Mouse (Mus musculus) CH12.LX (cell line): Measurements from ENCODE around the gene Wdr37. TPM values are rescaled to one million over a fixed set of nuclear protein-coding genes. Genes with fewer than 3 reads are reported as not detected.

Experiments used
- DNase-seq: peaks from one replicate; pipeline ENCODE4 v3.0.0-alpha.2; 2013; ENCODE audit errors: extremely low read depth
- H3K27ac ChIP-seq: 2 replicates; pipeline ENCODE4 v1.5.1; 2012; ENCODE audit warnings: low read depth, mild to moderate bottlenecking, control low read depth, moderate library complexity; ENCODE audit not compliant: insufficient read depth
- H3K27me3 ChIP-seq: replicated peaks from 2 replicates; pipeline ENCODE3; 2012; ENCODE audit warnings: inconsistent platforms
- H3K36me3 ChIP-seq, 2 experiments: replicated peaks in 1 of 2; 2 replicates each; pipeline versions ENCODE3 to v1.6.1; 2012; ENCODE audit warnings: inconsistent platforms in 1 of 2, low read length in 1 of 2, mild to moderate bottlenecking in 1 of 2, mixed read lengths in 1 of 2, moderate library complexity in 1 of 2; ENCODE audit not compliant: control insufficient read depth in 1 of 2, insufficient read depth in 1 of 2
- H3K4me1 ChIP-seq, 2 experiments: 2 replicates each; pipeline ENCODE4 v1.6.1; 2012; ENCODE audit warnings: inconsistent platforms in 1 of 2, moderate library complexity in 1 of 2; ENCODE audit not compliant: insufficient read depth in 2 of 2, control insufficient read depth in 1 of 2
- H3K4me2 ChIP-seq: 2 replicates; pipeline ENCODE4 v1.6.1; 2012; ENCODE audit warnings: low read depth, mild to moderate bottlenecking, control low read depth; ENCODE audit not compliant: poor library complexity, insufficient read depth, severe bottlenecking
- H3K4me3 ChIP-seq, 3 experiments: fragments of 150-350 bp in 1 of 3; sonication (generic) in 1 of 3; replicated peaks in 1 of 3; 2 replicates each; pipeline versions ENCODE3 to v1.5.1; 2011 to 2012; ENCODE audit warnings: low read depth in 2 of 3, low read length in 2 of 3, mild to moderate bottlenecking in 2 of 3, moderate library complexity in 2 of 3, control low read depth in 1 of 3, improper control_type of control experiment in 1 of 3, inconsistent platforms in 1 of 3, mixed read lengths in 1 of 3; ENCODE audit not compliant: poor library complexity in 1 of 3
- H3K79me2 ChIP-seq: replicated peaks from 2 replicates; pipeline ENCODE4 v1.6.1; 2012; ENCODE audit warnings: mild to moderate bottlenecking, moderate library complexity; ENCODE audit not compliant: control insufficient read depth, poor library complexity, insufficient read depth, severe bottlenecking; ENCODE audit errors: extremely low read depth
- H3K9ac ChIP-seq: 2 replicates; pipeline ENCODE4 v1.6.1; 2012; ENCODE audit warnings: low read depth, mild to moderate bottlenecking, control low read depth, moderate library complexity; ENCODE audit not compliant: insufficient read depth
- H3K9me3 ChIP-seq: replicated peaks from 2 replicates; pipeline ENCODE3; 2012; ENCODE audit warnings: low read length, inconsistent platforms, mixed read lengths
- BHLHE40 ChIP-seq: IDR thresholded peaks from 2 replicates; pipeline ENCODE4 v1.6.1; 2011; ENCODE audit warnings: mild to moderate bottlenecking, low read depth, low read length, improper control_type of control experiment
- CHD2 ChIP-seq: IDR thresholded peaks from 2 replicates; pipeline ENCODE4 v1.6.1; 2011; ENCODE audit warnings: low read length, improper control_type of control experiment
- E2F4 ChIP-seq: IDR thresholded peaks from 2 replicates; pipeline ENCODE4 v1.6.1; 2011; ENCODE audit warnings: low read depth, low read length, improper control_type of control experiment; ENCODE audit not compliant: insufficient replicate concordance
- EP300 ChIP-seq: IDR thresholded peaks from 2 replicates; pipeline ENCODE4 v1.6.1; 2011; ENCODE audit warnings: low read length, improper control_type of control experiment
- ETS1 ChIP-seq: conservative IDR thresholded peaks from 2 replicates; pipeline ENCODE4 v1.6.1; 2012; ENCODE audit warnings: low read depth, mild to moderate bottlenecking, inconsistent platforms, low read length, improper control_type of control experiment, moderate library complexity
- GABPA ChIP-seq: IDR thresholded peaks from 2 replicates; pipeline ENCODE4 v1.6.1; 2012; ENCODE audit warnings: low read depth, low read length, improper control_type of control experiment, inconsistent platforms; ENCODE audit not compliant: insufficient replicate concordance
- HCFC1 ChIP-seq: IDR thresholded peaks from 2 replicates; pipeline ENCODE4 v1.6.1; 2012; ENCODE audit warnings: low read depth, mild to moderate bottlenecking, inconsistent platforms, low read length, improper control_type of control experiment
- JUN ChIP-seq: IDR thresholded peaks from 2 replicates; pipeline ENCODE4 v1.6.1; 2011; ENCODE audit warnings: low read depth, mild to moderate bottlenecking, low read length, improper control_type of control experiment, moderate library complexity; ENCODE audit not compliant: insufficient read depth
- JUND ChIP-seq: conservative IDR thresholded peaks from 2 replicates; pipeline ENCODE4 v1.6.1; 2011; ENCODE audit warnings: low read depth, low read length, improper control_type of control experiment
- KAT2A ChIP-seq: IDR thresholded peaks from 2 replicates; pipeline ENCODE4 v1.6.1; 2012; ENCODE audit warnings: low read length, improper control_type of control experiment, inconsistent platforms; ENCODE audit not compliant: insufficient replicate concordance
- MAFK ChIP-seq: IDR thresholded peaks from 2 replicates; pipeline ENCODE4 v1.6.1; 2011; ENCODE audit warnings: low read length, improper control_type of control experiment; ENCODE audit not compliant: insufficient replicate concordance
- MAX ChIP-seq: IDR thresholded peaks from 2 replicates; pipeline ENCODE4 v1.6.1; 2011; ENCODE audit warnings: low read length, improper control_type of control experiment
- NELFE ChIP-seq: IDR thresholded peaks from 2 replicates; pipeline ENCODE4 v1.6.1; 2011; ENCODE audit warnings: low read depth, low read length, improper control_type of control experiment
- PAX5 ChIP-seq: IDR thresholded peaks from 2 replicates; pipeline ENCODE4 v1.6.1; 2012; ENCODE audit warnings: low read length, inconsistent platforms, mixed read lengths
- POLR2A ChIP-seq: IDR thresholded peaks from 2 replicates; pipeline ENCODE4 v1.6.1; 2011; ENCODE audit warnings: low read depth, mild to moderate bottlenecking, improper control_type of control experiment, low read length
- RAD21 ChIP-seq: IDR thresholded peaks from 2 replicates; pipeline ENCODE4 v1.6.1; 2011; ENCODE audit warnings: low read depth, mild to moderate bottlenecking, low read length, improper control_type of control experiment, moderate library complexity
- RCOR1 ChIP-seq: conservative IDR thresholded peaks from 2 replicates; pipeline ENCODE4 v1.6.1; 2012; ENCODE audit warnings: low read depth, mild to moderate bottlenecking, inconsistent platforms, low read length, improper control_type of control experiment
- SMC3 ChIP-seq: IDR thresholded peaks from 2 replicates; pipeline ENCODE4 v1.6.1; 2011; ENCODE audit warnings: low read depth, low read length, improper control_type of control experiment
- TCF12 ChIP-seq: IDR thresholded peaks from 2 replicates; pipeline ENCODE4 v1.6.1; 2014; ENCODE audit warnings: low read depth, mild to moderate bottlenecking, inconsistent platforms, low read length, improper control_type of control experiment
- USF1 ChIP-seq: IDR thresholded peaks from 2 replicates; pipeline ENCODE4 v1.6.1; 2014; ENCODE audit warnings: low read depth, mild to moderate bottlenecking, inconsistent platforms, low read length, improper control_type of control experiment
- USF2 ChIP-seq: conservative IDR thresholded peaks from 2 replicates; pipeline ENCODE4 v1.6.1; 2011; ENCODE audit warnings: low read depth, low read length, improper control_type of control experiment
- ZKSCAN1 ChIP-seq: IDR thresholded peaks from 2 replicates; pipeline ENCODE4 v1.6.1; 2012; ENCODE audit warnings: low read depth, inconsistent platforms, low read length, improper control_type of control experiment, borderline replicate concordance
- ZMIZ1 ChIP-seq: IDR thresholded peaks from 2 replicates; pipeline ENCODE4 v1.6.1; 2012; ENCODE audit warnings: low read depth, mild to moderate bottlenecking, inconsistent platforms, low read length, improper control_type of control experiment
- ZNF384 ChIP-seq: IDR thresholded peaks from 2 replicates; pipeline ENCODE4 v1.6.1; 2012; ENCODE audit warnings: low read depth, low read length, improper control_type of control experiment, inconsistent platforms
- dilution Hi-C: fragments of 300-500 bp; cut with MboI; formaldehyde crosslinking; loops from 2 replicates; pipeline ENCODE4 v1.14.3; 2020; ENCODE audit warnings: low sequenced_read_pairs; ENCODE audit not compliant: extremely low pct_unique_long_range_greater_than_20kb, extremely low pct_ligation_motif_present
- in situ Hi-C: fragments of 300-500 bp; cut with MboI; formaldehyde crosslinking; loops from 3 replicates; pipeline ENCODE4 v1.14.3; 2019; ENCODE audit warnings: low sequenced_read_pairs, low pct_ligation_motif_present, low pct_unique_long_range_greater_than_20kb, mixed read lengths
- polyA plus RNA-seq: library from polyadenylated mRNA; unstranded; fragments of >175 nt; gene quantifications from 2 replicates; pipeline ENCODE4 v1.2.1, GENCODE M21; 2012; ENCODE audit warnings: low read depth; ENCODE audit not compliant: insufficient read length
- total RNA-seq, 2 experiments: library from RNA; depleted of rRNA; stranded (reverse); fragments of 300-350 nt in 1 of 2; fragments of >200 nt in 1 of 2; gene quantifications; 2 replicates each; pipeline ENCODE4 v1.2.3; 2012 to 2014

Wdr37 gene
- total and polyA plus RNA-seq, 3 experiments, result 11.8 to 24.2 (median 13.4) TPM

GRCm38 (mm10) chr13:8822201-8822600, 49.5 kb downstream of the Wdr37 start:
- in situ Hi-C loops, result no loop called here
- peaks cover 3% of the 10 kb centered on the region; the same call in 1 of the 2 replicates for H3K79me2 ChIP-seq
- no peak overlapping the region for H3K4me3 ChIP-seq
- TF ChIP-seq USF2 (no peak), MAX (no peak), JUND (no peak), RAD21 (no peak), RCOR1 (no peak), MAFK (no peak), TCF12 (no peak), ZNF384 (no peak), CHD2 (no peak), USF1 (no peak), EP300 (no peak), ZKSCAN1 (no peak), ZMIZ1 (no peak), KAT2A (no peak), BHLHE40 (no peak), SMC3 (no peak), ETS1 (no peak), JUN (no peak)
- peaks cover 0 to 10% of the 10 kb centered on the region in 2 experiments; a peak in 3 of 4 replicates for H3K4me1 ChIP-seq
- dilution Hi-C loops, result no loop called here
- no peak overlapping the region for H3K4me2 ChIP-seq
- no peaks in the 10 kb centered on the region for H3K27me3 ChIP-seq
- no peak for DNase-seq
- no peaks in the 10 kb centered on the region for H3K9me3 ChIP-seq
- H3K9ac ChIP-seq, result no peak overlapping the region
- H3K27ac ChIP-seq, result no peak overlapping the region
- H3K36me3 ChIP-seq, result peaks cover 63 to 84% of the 10 kb centered on the region in 2 experiments

- no peak overlapping the region for H3K9ac ChIP-seq
- H3K4me1 ChIP-seq, result peaks cover 0 to 13% of the 10 kb centered on the region in 2 experiments; a peak in 1 of 4 replicates
- no peak overlapping the region for H3K4me2 ChIP-seq
- H3K27ac ChIP-seq, result no peak overlapping the region
- DNase-seq, result no peak
- TF ChIP-seq HCFC1 (no peak), PAX5 (no peak), RCOR1 (no peak), E2F4 (no peak), ZNF384 (no peak), TCF12 (no peak), ETS1 (no peak), NELFE (no peak), GABPA (no peak), POLR2A (no peak)
- dilution Hi-C loops (no loop called here), in situ Hi-C loops (no loop called here)
- H3K9me3 ChIP-seq, result no peaks in the 10 kb centered on the region
- H3K4me3 ChIP-seq, result no peak overlapping the region
- no peaks in the 10 kb centered on the region for H3K79me2 ChIP-seq
- peaks cover 11 to 29% of the 10 kb centered on the region in 2 experiments for H3K36me3 ChIP-seq
- H3K27me3 ChIP-seq, result no peaks in the 10 kb centered on the region
Measured at GRCm38 (mm10) chr13:8805931-8806330, 65.8 kb downstream of the Wdr37 start.
